Mouse (Mus musculus): ENCODE measurements around the gene Naa35. TPM values are rescaled to one million over a fixed set of nuclear protein-coding genes. Genes with fewer than 3 reads are reported as not detected.

Gene Naa35
- polyA plus RNA-seq, 1 experiment from 2014 or later, result 102 TPM

DNA sequence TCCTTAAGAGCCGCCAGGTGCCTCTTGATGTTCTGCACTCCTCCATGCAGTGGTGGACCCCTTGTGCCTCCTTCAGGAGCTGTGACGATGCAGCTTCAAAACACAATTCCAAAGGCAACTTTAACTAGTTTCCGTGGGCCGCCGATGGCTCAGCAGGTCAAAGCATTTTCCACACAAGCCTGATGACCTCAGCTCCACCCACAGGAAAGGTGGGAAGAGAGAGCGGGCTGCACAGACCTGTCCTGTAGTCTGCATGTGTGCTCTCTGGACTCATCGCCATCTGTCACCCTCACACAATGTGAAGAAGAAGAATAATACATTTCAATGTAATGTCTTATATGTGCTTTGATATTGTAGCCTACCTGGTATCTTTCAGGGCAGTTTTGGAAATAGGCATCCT is 41.7 kb downstream of the Naa35 start:
- no peaks in the 10 kb centered on the region for H3K27me3 ChIP-seq (ENCODE audit: control insufficient read depth, insufficient read depth, low read length)
- DNase-seq (ENCODE audit: low spot score) (no peak), ATAC-seq (ENCODE audit: insufficient number of reproducible peaks, low FRiP score, low TSS enrichment, low read depth) (no peak)
- H3K4me3 ChIP-seq (ENCODE audit: low read depth, low read length), result no peak overlapping the region
- H3K36me3 ChIP-seq (ENCODE audit: control insufficient read depth, insufficient read depth, low read length), result peaks cover 12% of the 10 kb centered on the region
- no peak overlapping the region for H3K9ac ChIP-seq (ENCODE audit: low read length)
- no peaks in the 10 kb centered on the region for H3K9me3 ChIP-seq (ENCODE audit: control insufficient read depth, low read length)
- H3K4me2 ChIP-seq (ENCODE audit: low read depth, severe bottlenecking), result no peak overlapping the region
- no peak overlapping the region for H3K27ac ChIP-seq (replicated peaks; ENCODE audit: low read depth, low read length)
- no peaks in the 10 kb centered on the region for H3K4me1 ChIP-seq (ENCODE audit: control insufficient read depth, insufficient read depth, low read length)
- 88% methylated on average over 7 of the region's 7 CpGs for WGBS

GRCm38 (mm10) chr13:59634637-59635036 is 49.6 kb downstream of the Naa35 start:
- Histone ChIP-seq H3K4me3 (ENCODE audit: low read depth, low read length) (no peak overlapping the region), H3K9me3 (ENCODE audit: control insufficient read depth, low read length) (no peaks in the 10 kb centered on the region), H3K36me3 (ENCODE audit: control insufficient read depth, insufficient read depth, low read length) (peaks cover 22% of the 10 kb centered on the region), H3K4me1 (ENCODE audit: control insufficient read depth, insufficient read depth, low read length) (no peaks in the 10 kb centered on the region), H3K9ac (ENCODE audit: low read length) (no peak overlapping the region), H3K27ac (replicated peaks; ENCODE audit: low read depth, low read length) (no peak overlapping the region), H3K4me2 (ENCODE audit: low read depth, severe bottlenecking) (no peak overlapping the region), H3K27me3 (ENCODE audit: control insufficient read depth, insufficient read depth, low read length) (no peaks in the 10 kb centered on the region)
- DNase-seq (ENCODE audit: low spot score) (no peak), ATAC-seq (ENCODE audit: insufficient number of reproducible peaks, low FRiP score, low TSS enrichment, low read depth) (no peak)
- WGBS, result 78% methylated on average over 5 of the region's 5 CpGs

DNA sequence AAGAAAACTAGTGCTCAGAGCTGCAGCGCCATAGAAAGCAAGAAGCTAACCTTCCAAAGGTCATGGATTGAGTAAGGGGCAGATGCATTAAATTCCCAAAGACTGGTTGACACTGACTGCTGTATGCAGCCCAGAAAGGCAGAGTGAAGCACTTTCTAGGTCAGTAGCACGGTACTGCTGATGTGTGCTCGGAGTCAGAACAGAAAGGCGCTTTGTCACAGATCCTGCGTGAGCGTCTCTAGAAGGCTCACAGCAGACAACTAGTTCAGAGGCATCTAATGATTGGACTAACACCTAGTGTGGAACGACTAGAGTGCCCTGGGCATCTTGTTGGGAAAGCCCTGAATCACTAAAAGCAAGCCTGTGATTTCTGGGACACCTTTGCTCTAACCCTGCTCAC is 52.7 kb downstream of the Naa35 start:
- H3K9me3 ChIP-seq (ENCODE audit: control insufficient read depth, low read length), result no peaks in the 10 kb centered on the region
- H3K4me2 ChIP-seq (ENCODE audit: low read depth, severe bottlenecking), result no peak overlapping the region
- DNase-seq (ENCODE audit: low spot score) (no peak), ATAC-seq (ENCODE audit: insufficient number of reproducible peaks, low FRiP score, low TSS enrichment, low read depth) (no peak)
- no peak overlapping the region for H3K4me3 ChIP-seq (ENCODE audit: low read depth, low read length)
- H3K27me3 ChIP-seq (ENCODE audit: control insufficient read depth, insufficient read depth, low read length), result no peaks in the 10 kb centered on the region
- no peak overlapping the region for H3K9ac ChIP-seq (ENCODE audit: low read length)
- WGBS, result 92% methylated on average over 7 of the region's 7 CpGs
- H3K27ac ChIP-seq (replicated peaks; ENCODE audit: low read depth, low read length), result no peak overlapping the region
- peaks cover 19% of the 10 kb centered on the region for H3K36me3 ChIP-seq (ENCODE audit: control insufficient read depth, insufficient read depth, low read length)
- no peaks in the 10 kb centered on the region for H3K4me1 ChIP-seq (ENCODE audit: control insufficient read depth, insufficient read depth, low read length)

GRCm38 (mm10) chr13:59639368-59640177 is 54.5 kb downstream of the Naa35 start:
- no peak overlapping the region for H3K4me2 ChIP-seq (ENCODE audit: low read depth, severe bottlenecking)
- WGBS, result 85% methylated on average over 16 of the region's 16 CpGs
- H3K4me3 ChIP-seq (ENCODE audit: low read depth, low read length), result no peak overlapping the region
- H3K4me1 ChIP-seq (ENCODE audit: control insufficient read depth, insufficient read depth, low read length), result no peaks in the 10 kb centered on the region
- ATAC-seq (ENCODE audit: insufficient number of reproducible peaks, low FRiP score, low TSS enrichment, low read depth), result no peak
- no peak overlapping the region for H3K9ac ChIP-seq (ENCODE audit: low read length)
- DNase-seq (ENCODE audit: low spot score), result no peak
- H3K27me3 ChIP-seq (ENCODE audit: control insufficient read depth, insufficient read depth, low read length), result no peaks in the 10 kb centered on the region
- no peak overlapping the region for H3K27ac ChIP-seq (replicated peaks; ENCODE audit: low read depth, low read length)
- H3K36me3 ChIP-seq (ENCODE audit: control insufficient read depth, insufficient read depth, low read length), result peaks cover 14% of the 10 kb centered on the region
- H3K9me3 ChIP-seq (ENCODE audit: control insufficient read depth, low read length), result no peaks in the 10 kb centered on the region

- DNase-seq (ENCODE audit: low spot score) (no peak), ATAC-seq (ENCODE audit: insufficient number of reproducible peaks, low FRiP score, low TSS enrichment, low read depth) (no peak)
- 91% methylated on average over 6 of the region's 6 CpGs for WGBS
- H3K4me2 ChIP-seq (ENCODE audit: low read depth, severe bottlenecking), result no peak overlapping the region
- H3K36me3 ChIP-seq (ENCODE audit: control insufficient read depth, insufficient read depth, low read length), result peaks cover 14% of the 10 kb centered on the region
- no peaks in the 10 kb centered on the region for H3K4me1 ChIP-seq (ENCODE audit: control insufficient read depth, insufficient read depth, low read length)
- H3K9me3 ChIP-seq (ENCODE audit: control insufficient read depth, low read length), result no peaks in the 10 kb centered on the region
- no peak overlapping the region for H3K4me3 ChIP-seq (ENCODE audit: low read depth, low read length)
- H3K9ac ChIP-seq (ENCODE audit: low read length), result no peak overlapping the region
- no peaks in the 10 kb centered on the region for H3K27me3 ChIP-seq (ENCODE audit: control insufficient read depth, insufficient read depth, low read length)
- no peak overlapping the region for H3K27ac ChIP-seq (replicated peaks; ENCODE audit: low read depth, low read length)
These were observed 55.0 kb downstream of the Naa35 start for GRCm38 (mm10) chr13:59640178-59640440.

- Histone ChIP-seq H3K9ac (ENCODE audit: low read length) (no peak overlapping the region), H3K27me3 (ENCODE audit: control insufficient read depth, insufficient read depth, low read length) (no peaks in the 10 kb centered on the region), H3K4me1 (ENCODE audit: control insufficient read depth, insufficient read depth, low read length) (no peaks in the 10 kb centered on the region), H3K27ac (replicated peaks; ENCODE audit: low read depth, low read length) (no peak overlapping the region), H3K36me3 (ENCODE audit: control insufficient read depth, insufficient read depth, low read length) (peaks cover 9% of the 10 kb centered on the region), H3K4me3 (ENCODE audit: low read depth, low read length) (no peak overlapping the region), H3K9me3 (ENCODE audit: control insufficient read depth, low read length) (no peaks in the 10 kb centered on the region), H3K4me2 (ENCODE audit: low read depth, severe bottlenecking) (no peak overlapping the region)
- ATAC-seq (ENCODE audit: insufficient number of reproducible peaks, low FRiP score, low TSS enrichment, low read depth), result no peak
- WGBS, result 86% methylated on average over 2 of the region's 2 CpGs
- DNase-seq (ENCODE audit: low spot score), result no peak
These were observed 57.8 kb downstream of the Naa35 start for GRCm38 (mm10) chr13:59642818-59643217.

GRCm38 (mm10) chr13:59645491-59645890 is 60.4 kb downstream of the Naa35 start:
- DNase-seq (ENCODE audit: low spot score) (no peak), ATAC-seq (ENCODE audit: insufficient number of reproducible peaks, low FRiP score, low TSS enrichment, low read depth) (no peak)
- Histone ChIP-seq H3K4me1 (ENCODE audit: control insufficient read depth, insufficient read depth, low read length) (no peaks in the 10 kb centered on the region), H3K9me3 (ENCODE audit: control insufficient read depth, low read length) (no peaks in the 10 kb centered on the region), H3K4me3 (ENCODE audit: low read depth, low read length) (no peak overlapping the region), H3K27ac (replicated peaks; ENCODE audit: low read depth, low read length) (no peak overlapping the region), H3K36me3 (ENCODE audit: control insufficient read depth, insufficient read depth, low read length) (peaks cover 8% of the 10 kb centered on the region; the same call in 1 of the 2 replicates), H3K9ac (ENCODE audit: low read length) (no peak overlapping the region), H3K27me3 (ENCODE audit: control insufficient read depth, insufficient read depth, low read length) (no peaks in the 10 kb centered on the region), H3K4me2 (ENCODE audit: low read depth, severe bottlenecking) (no peak overlapping the region)
- 84% methylated on average over 3 of the region's 3 CpGs for WGBS

DNA sequence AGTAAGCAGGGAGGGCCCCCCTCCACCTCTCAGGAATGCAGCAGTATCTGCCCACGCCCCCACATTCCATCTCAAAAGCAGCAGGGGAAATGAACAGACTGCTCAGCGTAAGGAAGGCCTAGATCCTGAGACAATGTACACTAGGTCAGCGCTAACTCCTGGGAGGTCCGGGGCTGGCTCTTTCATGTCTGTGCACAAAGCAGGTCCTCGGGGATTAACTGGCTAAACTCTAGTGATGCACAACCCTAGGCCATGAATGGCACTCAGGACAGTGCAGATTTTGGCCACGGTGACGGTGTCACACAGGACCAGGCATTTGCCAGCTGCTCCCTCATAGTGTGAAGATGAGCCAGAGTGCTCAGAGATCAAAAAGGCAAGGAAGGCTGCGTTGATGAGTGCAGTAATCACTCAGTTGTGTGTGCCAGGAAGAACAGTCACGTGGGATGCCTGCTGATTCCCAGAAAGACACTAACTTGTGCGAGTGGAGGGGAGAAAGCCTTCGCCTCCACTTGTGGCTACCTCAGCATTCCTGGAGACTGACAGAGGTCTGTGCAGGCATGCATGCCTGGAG is 61.7 kb downstream of the Naa35 start:
- DNase-seq (ENCODE audit: low spot score) (no peak), ATAC-seq (ENCODE audit: insufficient number of reproducible peaks, low FRiP score, low TSS enrichment, low read depth) (no peak)
- Histone ChIP-seq H3K9ac (ENCODE audit: low read length) (no peak overlapping the region), H3K4me2 (ENCODE audit: low read depth, severe bottlenecking) (no peak overlapping the region), H3K27ac (replicated peaks; ENCODE audit: low read depth, low read length) (no peak overlapping the region), H3K4me1 (ENCODE audit: control insufficient read depth, insufficient read depth, low read length) (no peaks in the 10 kb centered on the region), H3K9me3 (ENCODE audit: control insufficient read depth, low read length) (no peaks in the 10 kb centered on the region), H3K27me3 (ENCODE audit: control insufficient read depth, insufficient read depth, low read length) (no peaks in the 10 kb centered on the region), H3K4me3 (ENCODE audit: low read depth, low read length) (no peak overlapping the region), H3K36me3 (ENCODE audit: control insufficient read depth, insufficient read depth, low read length) (peaks cover 8% of the 10 kb centered on the region; the same call in 1 of the 2 replicates)
- 73% methylated on average over 11 of the region's 11 CpGs for WGBS

DNA sequence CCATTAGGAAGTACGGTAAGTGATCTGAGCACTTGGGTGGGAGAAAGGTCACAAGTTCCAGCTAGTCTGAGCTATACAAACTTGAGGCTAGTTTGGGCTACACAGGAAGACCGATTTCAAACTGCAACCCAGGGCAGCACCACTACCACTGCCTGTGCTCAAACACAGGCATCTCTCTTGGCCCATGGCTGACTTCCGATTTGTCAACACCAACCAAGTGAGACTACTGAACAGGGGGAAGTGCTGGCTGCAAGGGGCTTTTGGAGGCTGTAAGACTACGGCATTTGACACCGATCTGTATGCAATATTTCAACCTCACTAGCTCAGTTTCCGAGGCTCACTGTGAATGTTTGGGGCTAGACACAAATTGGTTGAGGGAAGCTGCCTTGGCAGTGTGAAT is 62.4 kb downstream of the Naa35 start:
- H3K4me1 ChIP-seq (ENCODE audit: control insufficient read depth, insufficient read depth, low read length), result no peaks in the 10 kb centered on the region
- 91% methylated on average over 6 of the region's 6 CpGs for WGBS
- no peaks in the 10 kb centered on the region for H3K27me3 ChIP-seq (ENCODE audit: control insufficient read depth, insufficient read depth, low read length)
- H3K9ac ChIP-seq (ENCODE audit: low read length), result no peak overlapping the region
- peaks cover 8% of the 10 kb centered on the region; the same call in 1 of the 2 replicates for H3K36me3 ChIP-seq (ENCODE audit: control insufficient read depth, insufficient read depth, low read length)
- no peak overlapping the region for H3K27ac ChIP-seq (replicated peaks; ENCODE audit: low read depth, low read length)
- H3K4me2 ChIP-seq (ENCODE audit: low read depth, severe bottlenecking), result no peak overlapping the region
- ATAC-seq (ENCODE audit: insufficient number of reproducible peaks, low FRiP score, low TSS enrichment, low read depth) (no peak), DNase-seq (ENCODE audit: low spot score) (no peak)
- H3K4me3 ChIP-seq (ENCODE audit: low read depth, low read length), result no peak overlapping the region
- H3K9me3 ChIP-seq (ENCODE audit: control insufficient read depth, low read length), result no peaks in the 10 kb centered on the region

Measured in limb, embryonic 11.5 days (tissue).